Mouse (Mus musculus): ENCODE results near the gene Ddx18. TPM values are rescaled to one million over a fixed set of nuclear protein-coding genes. Genes with fewer than 3 reads are reported as not detected.

Gene Ddx18
- 48.2 and 62.9 TPM in 2 replicates for polyA plus RNA-seq (2015; fragmentation: Nextera tagmentation; extraction: Ambion mirVana)

- WGBS: 7% methylated on average over 53 of the region's 53 CpGs
- ATAC-seq (ENCODE audit: insufficient number of reproducible peaks, low FRiP score, low TSS enrichment, low read depth): peak; percentile 94
- peak within 1 kb of the TSS; percentile 60 for H3K9ac ChIP-seq
- H3K9me3 ChIP-seq: no peaks in the 10 kb centered on the region
- H3K4me1 ChIP-seq: peaks cover 3% of the 10 kb centered on the region; the same call in 1 of the 2 replicates
- peaks cover 26% of the 10 kb centered on the region for H3K36me3 ChIP-seq
- H3K4me2 ChIP-seq: peak within 1 kb of the TSS; percentile 61
- peak within 1 kb of the TSS; percentile 74 for H3K4me3 ChIP-seq
- H3K27me3 ChIP-seq: no peaks in the 10 kb centered on the region
- peak within 1 kb of the TSS; percentile 68 for H3K27ac ChIP-seq
Observed at GRCm38 (mm10) chr1:121567521-121568489, at the start of gene Ddx18. TSS of gene Ddx18 (minus strand) at chr1:121567989.

- H3K36me3 ChIP-seq: no peaks in the 10 kb centered on the region
- no peak overlapping the region for H3K4me3 ChIP-seq
- no peak overlapping the region for H3K9ac ChIP-seq
- H3K27ac ChIP-seq: no peak overlapping the region
- no peaks in the 10 kb centered on the region for H3K9me3 ChIP-seq
- no peaks in the 10 kb centered on the region for H3K4me1 ChIP-seq
- H3K27me3 ChIP-seq: no peaks in the 10 kb centered on the region
- no peak overlapping the region for H3K4me2 ChIP-seq
- no peak for ATAC-seq (ENCODE audit: insufficient number of reproducible peaks, low FRiP score, low TSS enrichment, low read depth)
- WGBS: 44% methylated on average over 7 of the region's 7 CpGs
Observed at GRCm38 (mm10) chr1:121608000-121608399, 40.2 kb upstream of the Ddx18 start.

GRCm38 (mm10) chr1:121605118-121605517 lies 37.3 kb upstream of the Ddx18 start:
- H3K27ac ChIP-seq: no peak overlapping the region
- no peak overlapping the region for H3K4me3 ChIP-seq
- H3K4me2 ChIP-seq: no peak overlapping the region
- ATAC-seq (ENCODE audit: insufficient number of reproducible peaks, low FRiP score, low TSS enrichment, low read depth): no peak
- 48% methylated on average over 6 of the region's 6 CpGs for WGBS
- no peaks in the 10 kb centered on the region for H3K36me3 ChIP-seq
- H3K9ac ChIP-seq: no peak overlapping the region
- H3K4me1 ChIP-seq: no peaks in the 10 kb centered on the region
- H3K27me3 ChIP-seq: no peaks in the 10 kb centered on the region
- H3K9me3 ChIP-seq: no peaks in the 10 kb centered on the region

GRCm38 (mm10) chr1:121601893-121602292 lies 34.1 kb upstream of the Ddx18 start:
- Histone ChIP-seq H3K9me3 (no peaks in the 10 kb centered on the region), H3K4me2 (no peak overlapping the region), H3K4me3 (no peak overlapping the region), H3K4me1 (no peaks in the 10 kb centered on the region), H3K36me3 (no peaks in the 10 kb centered on the region), H3K9ac (no peak overlapping the region), H3K27me3 (no peaks in the 10 kb centered on the region), H3K27ac (no peak overlapping the region)
- 79% methylated on average over 6 of the region's 6 CpGs for WGBS
- ATAC-seq (ENCODE audit: insufficient number of reproducible peaks, low FRiP score, low TSS enrichment, low read depth): no peak

GRCm38 (mm10) chr1:121601084-121601483 lies 33.3 kb upstream of the Ddx18 start:
- no peak for ATAC-seq (ENCODE audit: insufficient number of reproducible peaks, low FRiP score, low TSS enrichment, low read depth)
- Histone ChIP-seq H3K27ac (no peak overlapping the region), H3K4me3 (no peak overlapping the region), H3K27me3 (no peaks in the 10 kb centered on the region), H3K36me3 (no peaks in the 10 kb centered on the region), H3K9ac (no peak overlapping the region), H3K4me1 (no peaks in the 10 kb centered on the region), H3K4me2 (no peak overlapping the region), H3K9me3 (no peaks in the 10 kb centered on the region)
- WGBS: 24% methylated on average over 1 of the region's 1 CpGs

- H3K4me2 ChIP-seq: no peak overlapping the region
- no peaks in the 10 kb centered on the region for H3K27me3 ChIP-seq
- H3K4me3 ChIP-seq: no peak overlapping the region
- WGBS: 59% methylated on average over 3 of the region's 3 CpGs
- no peak overlapping the region for H3K9ac ChIP-seq
- no peaks in the 10 kb centered on the region for H3K9me3 ChIP-seq
- no peak for ATAC-seq (ENCODE audit: insufficient number of reproducible peaks, low FRiP score, low TSS enrichment, low read depth)
- no peak overlapping the region for H3K27ac ChIP-seq
- H3K36me3 ChIP-seq: no peaks in the 10 kb centered on the region
- H3K4me1 ChIP-seq: no peaks in the 10 kb centered on the region
Observed at GRCm38 (mm10) chr1:121598421-121598820, 30.6 kb upstream of the Ddx18 start.

GRCm38 (mm10) chr1:121596951-121597625 lies 29.3 kb upstream of the Ddx18 start:
- no peak overlapping the region for H3K4me2 ChIP-seq
- no peaks in the 10 kb centered on the region for H3K36me3 ChIP-seq
- H3K9ac ChIP-seq: no peak overlapping the region
- ATAC-seq (ENCODE audit: insufficient number of reproducible peaks, low FRiP score, low TSS enrichment, low read depth): no peak
- no peaks in the 10 kb centered on the region for H3K9me3 ChIP-seq
- no peak overlapping the region for H3K4me3 ChIP-seq
- H3K4me1 ChIP-seq: no peaks in the 10 kb centered on the region
- WGBS: 28% methylated on average over 4 of the region's 4 CpGs
- no peaks in the 10 kb centered on the region for H3K27me3 ChIP-seq
- no peak overlapping the region for H3K27ac ChIP-seq

GRCm38 (mm10) chr1:121584838-121585237 lies 17.0 kb upstream of the Ddx18 start:
- ATAC-seq (ENCODE audit: insufficient number of reproducible peaks, low FRiP score, low TSS enrichment, low read depth): no peak
- Histone ChIP-seq H3K4me1 (no peaks in the 10 kb centered on the region), H3K36me3 (no peaks in the 10 kb centered on the region), H3K9ac (no peak overlapping the region), H3K4me2 (no peak overlapping the region), H3K27ac (no peak overlapping the region), H3K27me3 (no peaks in the 10 kb centered on the region), H3K4me3 (no peak overlapping the region), H3K9me3 (no peaks in the 10 kb centered on the region)
- 81% methylated on average over 6 of the region's 6 CpGs for whole genome bisulfite sequencing

- no peak for ATAC-seq (ENCODE audit: insufficient number of reproducible peaks, low FRiP score, low TSS enrichment, low read depth)
- Histone ChIP-seq H3K4me3 (no peak overlapping the region), H3K4me2 (no peak overlapping the region), H3K27me3 (no peaks in the 10 kb centered on the region), H3K4me1 (no peaks in the 10 kb centered on the region), H3K9ac (no peak overlapping the region), H3K36me3 (no peaks in the 10 kb centered on the region), H3K9me3 (no peaks in the 10 kb centered on the region), H3K27ac (no peak overlapping the region)
- WGBS: 81% methylated on average over 5 of the region's 5 CpGs
Observed at GRCm38 (mm10) chr1:121581133-121581855, 13.5 kb upstream of the Ddx18 start.

- Histone ChIP-seq H3K27ac (no peak overlapping the region), H3K36me3 (no peaks in the 10 kb centered on the region), H3K4me1 (no peaks in the 10 kb centered on the region), H3K9ac (no peak overlapping the region), H3K9me3 (no peaks in the 10 kb centered on the region), H3K4me2 (no peak overlapping the region), H3K27me3 (no peaks in the 10 kb centered on the region), H3K4me3 (no peak overlapping the region)
- 59% methylated on average over 1 of the region's 1 CpGs for WGBS
- no peak for ATAC-seq (ENCODE audit: insufficient number of reproducible peaks, low FRiP score, low TSS enrichment, low read depth)
Observed at GRCm38 (mm10) chr1:121577491-121577890, 9.7 kb upstream of the Ddx18 start.

- no peak for ATAC-seq (ENCODE audit: insufficient number of reproducible peaks, low FRiP score, low TSS enrichment, low read depth)
- Histone ChIP-seq H3K4me3 (no peak overlapping the region), H3K9me3 (no peaks in the 10 kb centered on the region), H3K27me3 (no peaks in the 10 kb centered on the region), H3K27ac (no peak overlapping the region), H3K4me2 (no peak overlapping the region), H3K4me1 (peaks cover 3% of the 10 kb centered on the region; the same call in 1 of the 2 replicates), H3K9ac (no peak overlapping the region), H3K36me3 (0 out of 2 replicates have a peak, but pooled peaks cover under 1% of the 10 kb centered on the region)
- WGBS: 82% methylated on average over 7 of the region's 7 CpGs
Observed at GRCm38 (mm10) chr1:121570522-121570921, 2.7 kb upstream of the Ddx18 start.
